Mouse (Mus musculus) MEL (cell line): ENCODE data around the gene Dcp1a. TPM values are rescaled to one million over a fixed set of nuclear protein-coding genes. Genes with fewer than 3 reads are reported as not detected.

Source experiments
- DNase-seq: peaks from one replicate; pipeline ENCODE4 v3.0.0; 2011; ENCODE audit warnings: low read depth, low spot score
- H3K27ac ChIP-seq: 2 replicates; pipeline ENCODE4 v1.5.1; 2012; ENCODE audit warnings: low read depth, mild to moderate bottlenecking, control low read depth, low read length, moderate library complexity; ENCODE audit not compliant: control insufficient read depth
- H3K27me3 ChIP-seq, 2 experiments: fragments of 150-350 bp in 1 of 2; sonication (generic) in 1 of 2; 2 replicates each; pipeline ENCODE4 v1.6.1; 2012; ENCODE audit warnings: low read length in 2 of 2, mild to moderate bottlenecking in 2 of 2, improper control_type of control experiment in 1 of 2, moderate library complexity in 1 of 2; ENCODE audit not compliant: insufficient read depth in 2 of 2, control insufficient read depth in 1 of 2
- H3K36me3 ChIP-seq, 2 experiments: 2 replicates each; pipeline ENCODE4 v1.6.1; 2012 to 2014; ENCODE audit warnings: low read length in 2 of 2, improper control_type of control experiment in 1 of 2, inconsistent platforms in 1 of 2, mild to moderate bottlenecking in 1 of 2; ENCODE audit not compliant: insufficient read depth in 2 of 2, control insufficient read depth in 1 of 2
- H3K4me1 ChIP-seq, 2 experiments: fragments of 150-350 bp in 1 of 2; sonication (generic) in 1 of 2; 2 replicates each; pipeline ENCODE4 v1.6.1; 2012; ENCODE audit warnings: low read length in 2 of 2, improper control_type of control experiment in 1 of 2, mild to moderate bottlenecking in 1 of 2; ENCODE audit not compliant: insufficient read depth in 2 of 2, control insufficient read depth in 1 of 2
- H3K4me3 ChIP-seq, 2 experiments: fragments of 150-350 bp in 1 of 2; sonication (generic) in 1 of 2; 2 replicates each; pipeline ENCODE4 v1.5.1; 2012; ENCODE audit warnings: low read depth in 2 of 2, low read length in 2 of 2, mild to moderate bottlenecking in 2 of 2, moderate library complexity in 2 of 2, control low read depth in 1 of 2, improper control_type of control experiment in 1 of 2; ENCODE audit not compliant: control insufficient read depth in 1 of 2, insufficient read depth in 1 of 2
- H3K79me2 ChIP-seq: 2 replicates; pipeline ENCODE4 v1.6.1; 2012; ENCODE audit warnings: mild to moderate bottlenecking, low read length, moderate library complexity; ENCODE audit not compliant: control insufficient read depth, poor library complexity, insufficient read depth
- H3K9ac ChIP-seq: 2 replicates; pipeline ENCODE4 v1.6.1; 2012; ENCODE audit warnings: low read depth, mild to moderate bottlenecking, control low read depth, low read length, moderate library complexity; ENCODE audit not compliant: control insufficient read depth, poor library complexity, severe bottlenecking
- H3K9me3 ChIP-seq: fragments of 150-350 bp; sonication (generic); replicated peaks from 2 replicates; pipeline ENCODE4 v1.6.1; 2012; ENCODE audit warnings: mild to moderate bottlenecking, low read length, improper control_type of control experiment, moderate library complexity; ENCODE audit not compliant: insufficient read depth
- CHD1 ChIP-seq: IDR thresholded peaks from 2 replicates; pipeline ENCODE4 v1.6.1; 2012; ENCODE audit warnings: low read depth, mild to moderate bottlenecking, inconsistent platforms, low read length, improper control_type of control experiment
- CHD2 ChIP-seq: IDR thresholded peaks from 2 replicates; pipeline ENCODE4 v1.6.1; 2011; ENCODE audit warnings: low read length, improper control_type of control experiment
- E2F4 ChIP-seq: IDR thresholded peaks from 2 replicates; pipeline ENCODE4 v1.6.1; 2011; ENCODE audit warnings: low read depth, low read length, improper control_type of control experiment, borderline replicate concordance
- JUND ChIP-seq: IDR thresholded peaks from 2 replicates; pipeline ENCODE4 v1.6.1; 2011; ENCODE audit warnings: low read depth, mild to moderate bottlenecking, improper control_type of control experiment, low read length
- KAT2A ChIP-seq: conservative IDR thresholded peaks from 2 replicates; pipeline ENCODE4 v1.6.1; 2012; ENCODE audit warnings: low read depth, low read length, improper control_type of control experiment, inconsistent platforms
- MAFK ChIP-seq: IDR thresholded peaks from 2 replicates; pipeline ENCODE4 v1.6.1; 2011; ENCODE audit warnings: low read depth, mild to moderate bottlenecking, low read length, improper control_type of control experiment, borderline replicate concordance
- MAZ ChIP-seq: IDR thresholded peaks from 2 replicates; pipeline ENCODE4 v1.6.1; 2012; ENCODE audit warnings: low read depth, mild to moderate bottlenecking, inconsistent platforms, low read length, improper control_type of control experiment
- NELFE ChIP-seq: IDR thresholded peaks from 2 replicates; pipeline ENCODE4 v1.6.1; 2011; ENCODE audit warnings: low read depth, low read length, improper control_type of control experiment
- NRF1 ChIP-seq: IDR thresholded peaks from 2 replicates; pipeline ENCODE4 v1.6.1; 2014; ENCODE audit warnings: low read depth, mild to moderate bottlenecking, inconsistent platforms, low read length, improper control_type of control experiment, moderate library complexity; ENCODE audit not compliant: poor library complexity, insufficient read depth, severe bottlenecking
- POLR2AphosphoS2 ChIP-seq: IDR thresholded peaks from 2 replicates; pipeline ENCODE4 v1.6.1; 2011; ENCODE audit warnings: low read length, improper control_type of control experiment
- POLR2AphosphoS5 ChIP-seq: IDR thresholded peaks from 2 replicates; pipeline ENCODE4 v1.6.1; 2012; ENCODE audit warnings: low read depth, borderline replicate concordance, mild to moderate bottlenecking, inconsistent platforms, low read length, moderate library complexity, mixed read lengths
- RAD21 ChIP-seq: IDR thresholded peaks from 2 replicates; pipeline ENCODE4 v1.6.1; 2011; ENCODE audit warnings: mild to moderate bottlenecking, low read depth, low read length, improper control_type of control experiment
- SMC3 ChIP-seq: IDR thresholded peaks from 2 replicates; pipeline ENCODE4 v1.6.1; 2011; ENCODE audit warnings: low read depth, low read length, improper control_type of control experiment
- TCF12 ChIP-seq: IDR thresholded peaks from 2 replicates; pipeline ENCODE4 v1.6.1; 2014; ENCODE audit warnings: low read depth, mild to moderate bottlenecking, inconsistent platforms, low read length, improper control_type of control experiment, moderate library complexity
- USF1 ChIP-seq: IDR thresholded peaks from 2 replicates; pipeline ENCODE4 v1.6.1; 2014; ENCODE audit warnings: low read depth, mild to moderate bottlenecking, inconsistent platforms, low read length, improper control_type of control experiment, moderate library complexity
- ZC3H11A ChIP-seq: IDR thresholded peaks from 2 replicates; pipeline ENCODE4 v1.6.1; 2012; ENCODE audit warnings: low read depth, mild to moderate bottlenecking, inconsistent platforms, low read length, improper control_type of control experiment
- ZNF384 ChIP-seq: IDR thresholded peaks from 2 replicates; pipeline ENCODE4 v1.6.1; 2012; ENCODE audit warnings: low read depth, mild to moderate bottlenecking, inconsistent platforms, low read length, improper control_type of control experiment
- polyA plus RNA-seq, 2 experiments: library from polyadenylated mRNA; stranded (reverse) in 1 of 2; unstranded in 1 of 2; fragments of >175 nt in 1 of 2; fragments of >200 nt in 1 of 2; gene quantifications; 2 replicates each; pipeline versions ENCODE4 v1.2.1 to v1.2.4; 2012; ENCODE audit warnings: low replicate concordance in 2 of 2, low read depth in 1 of 2; ENCODE audit not compliant: insufficient read length in 2 of 2, insufficient read depth in 1 of 2, missing spikeins in 1 of 2
- total RNA-seq: library from RNA; depleted of rRNA; stranded (reverse); fragments of 300-350 nt; gene quantifications from 2 replicates; pipeline ENCODE4 v1.2.3, GENCODE M21; 2012

Dcp1a gene
- total and polyA plus RNA-seq, 3 experiments, result 21.4 to 31.4 TPM; not detected in 1

DNA sequence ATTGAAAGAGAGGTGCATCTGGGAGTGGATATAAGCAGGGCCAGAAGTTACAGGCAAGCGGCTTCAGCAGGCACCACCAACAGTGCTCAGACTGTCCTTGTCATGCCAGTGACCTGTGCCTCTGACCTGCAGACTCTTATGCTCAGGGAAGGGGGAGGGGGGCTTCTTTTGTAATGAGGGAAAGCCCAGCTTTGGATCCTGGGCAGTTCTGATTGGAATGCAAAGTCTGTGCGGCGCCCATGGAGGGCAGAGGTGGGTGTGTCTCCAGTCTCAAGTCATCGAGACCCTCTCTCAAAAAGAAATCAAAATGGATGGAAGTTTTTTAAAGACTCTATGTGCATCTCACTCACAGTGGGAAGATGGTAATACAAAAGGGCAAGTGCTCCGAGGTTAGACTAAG lies 48.9 kb upstream of the Dcp1a start:
- H3K9ac ChIP-seq, result no peak overlapping the region
- no peak for TF ChIP-seq TCF12
- no peak for TF ChIP-seq RAD21
- TF ChIP-seq NRF1, result no peak
- TF ChIP-seq POLR2AphosphoS2, result no peak
- TF ChIP-seq JUND, result no peak
- no peak for TF ChIP-seq ZC3H11A
- no peak for TF ChIP-seq CHD1
- TF ChIP-seq MAZ, result no peak
- TF ChIP-seq MAFK, result no peak
- TF ChIP-seq KAT2A, result no peak
- TF ChIP-seq USF1, result no peak
- TF ChIP-seq E2F4, result no peak
- no peak for TF ChIP-seq ZNF384
- no peak for TF ChIP-seq CHD2
- no peak for TF ChIP-seq NELFE
- TF ChIP-seq POLR2AphosphoS5, result no peak
- no peak for TF ChIP-seq SMC3
- TF ChIP-seq, all 39 proteins: peak for 0
- no peak for DNase-seq
- Histone ChIP-seq H3K4me1 (peaks cover 0 to 5% of the 10 kb centered on the region in 2 experiments; a peak in 3 of 4 replicates), H3K9me3 (no peaks in the 10 kb centered on the region), H3K4me3 (no peak overlapping the region), H3K36me3 (no peaks in the 10 kb centered on the region; a peak in 1 of 4 replicates), H3K79me2 (no peaks in the 10 kb centered on the region), H3K27ac (no peak overlapping the region), H3K27me3 (no peaks in the 10 kb centered on the region)

- H3K36me3 ChIP-seq, result no peaks in the 10 kb centered on the region
- peaks cover 2% of the 10 kb centered on the region in 2 experiments; a peak in 3 of 4 replicates for H3K27me3 ChIP-seq
- H3K4me1 ChIP-seq, result no peaks in the 10 kb centered on the region
- H3K79me2 ChIP-seq, result no peaks in the 10 kb centered on the region
- no peak for TF ChIP-seq CHD2
- no peak for DNase-seq
- H3K27ac ChIP-seq, result no peak overlapping the region
- no peak overlapping the region for H3K9ac ChIP-seq
- H3K4me3 ChIP-seq, result no peak overlapping the region
- no peaks in the 10 kb centered on the region for H3K9me3 ChIP-seq
Observed at GRCm38 (mm10) chr14:30435316-30435715, 44.0 kb upstream of the Dcp1a start.
